Mouse (Mus musculus) lung, adult 2 months (tissue): ENCODE measurements at regions not wholly inside any gene's neighbourhood (a gene's known extent, or its start where the extent isn't known, plus 50 kb on each side); places are given as distances from the start of the nearest gene placed in this dataset.

Experiments used
- CTCF ChIP-seq: fragments of 200-500 bp; IDR thresholded peaks from 2 replicates; pipeline ENCODE4 v1.5.1; 2011; ENCODE audit warnings: mild to moderate bottlenecking, low read length, control low read depth; ENCODE audit not compliant: insufficient read depth
- POLR2A ChIP-seq: fragments of 200-500 bp; IDR thresholded peaks from 2 replicates; pipeline ENCODE4 v1.6.1; 2011; ENCODE audit warnings: low read depth, mild to moderate bottlenecking, control low read depth, low read length, borderline replicate concordance; ENCODE audit errors: extremely low read depth

GRCm38 (mm10) chr5:64476641-64477369, 320.7 kb downstream of the Tbc1d1 start:
- TF ChIP-seq CTCF (no peak), POLR2A (no peak)
